Mouse (Mus musculus): Measurements from ENCODE around the gene Sac3d1.

DNA sequence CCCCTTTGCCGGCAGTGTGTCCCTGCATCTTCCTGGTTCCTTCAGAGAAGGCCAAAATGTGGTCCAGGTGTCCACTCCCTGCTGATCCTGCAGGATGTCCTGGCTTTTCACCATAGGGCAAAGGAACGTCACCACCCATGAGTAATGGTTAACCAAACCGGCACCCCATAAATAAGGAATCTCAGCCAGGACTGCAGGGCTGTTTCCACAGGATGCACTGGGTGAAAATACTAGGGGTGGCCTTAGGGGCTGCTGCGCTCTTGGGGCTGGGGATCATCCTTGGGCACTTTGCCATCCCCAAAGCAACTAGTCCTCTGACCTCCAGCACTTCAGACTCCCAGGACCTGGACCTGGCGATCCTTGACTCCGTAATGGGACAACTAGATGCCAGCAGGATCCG, 12.9 kb downstream of the Sac3d1 start, which contains the start of gene Naaladl1:
- TF ChIP-seq MAFK (IDR thresholded peaks at IDR 0.05; ENCODE audit: borderline replicate concordance, low read depth, low read length) (no peak), CHD2 (IDR thresholded peaks at IDR 0.05; ENCODE audit: low read length) (no peak), USF1 (IDR thresholded peaks at IDR 0.05; ENCODE audit: low read depth, low read length) (no peak), JUND (IDR thresholded peaks at IDR 0.05; ENCODE audit: low read depth, low read length) (no peak), RCOR1 (IDR thresholded peaks at IDR 0.05; ENCODE audit: low read depth, low read length) (no peak), CTCF (IDR thresholded peaks at IDR 0.05 in 2 of 3, conservative IDR thresholded peaks at IDR 0.05 in 1 of 3; ENCODE audit: control insufficient read depth in 1 of 3, insufficient read depth in 1 of 3, low read depth in 2 of 3, low read length in 3 of 3, poor library complexity in 1 of 3, severe bottlenecking in 1 of 3) (no peak), MXI1 (IDR thresholded peaks at IDR 0.05; ENCODE audit: low read depth, low read length) (no peak), EP300 (IDR thresholded peaks at IDR 0.05; ENCODE audit: low read depth in 1 of 2, low read length in 2 of 2) (no peak)

Measured in MEL (cell line).